Mouse (Mus musculus) retina, adult 2 months (tissue): ENCODE results near the gene Wdfy4.

Experiments used
- DNase-seq: peaks from one replicate; pipeline ENCODE4 v3.0.0-alpha.2; 2012; ENCODE audit warnings: low read depth, low spot score

Gene Wdfy4

DNA sequence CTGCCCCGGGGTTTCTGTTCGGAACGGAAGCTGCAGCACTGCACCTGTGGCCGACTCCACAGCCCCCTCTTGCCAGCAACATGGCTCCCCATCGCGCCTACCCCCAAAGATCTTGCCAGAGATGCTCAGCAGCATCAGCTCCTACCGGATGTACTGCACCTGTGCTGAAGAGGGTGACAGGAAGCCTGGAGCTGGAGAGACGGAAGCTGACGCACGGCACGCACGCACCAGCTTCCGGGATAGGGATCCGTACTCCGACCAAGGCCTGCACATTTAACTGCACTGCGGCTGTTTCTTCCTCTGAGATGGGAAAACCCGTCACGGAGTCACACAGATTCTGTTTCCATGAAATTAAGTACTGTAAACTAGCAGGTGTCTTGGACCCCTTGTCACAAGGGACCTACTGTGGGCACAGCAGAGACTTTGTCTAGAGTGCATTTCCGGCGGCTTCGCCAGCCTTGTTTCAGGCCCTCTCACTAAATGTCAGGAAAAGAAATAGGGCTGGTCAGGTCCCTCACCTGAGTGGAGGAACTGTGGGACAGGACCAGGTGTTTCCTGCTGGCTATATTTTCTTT lies 4.6 kb upstream of the Wdfy4 start:
- no peak for DNase-seq

DNA sequence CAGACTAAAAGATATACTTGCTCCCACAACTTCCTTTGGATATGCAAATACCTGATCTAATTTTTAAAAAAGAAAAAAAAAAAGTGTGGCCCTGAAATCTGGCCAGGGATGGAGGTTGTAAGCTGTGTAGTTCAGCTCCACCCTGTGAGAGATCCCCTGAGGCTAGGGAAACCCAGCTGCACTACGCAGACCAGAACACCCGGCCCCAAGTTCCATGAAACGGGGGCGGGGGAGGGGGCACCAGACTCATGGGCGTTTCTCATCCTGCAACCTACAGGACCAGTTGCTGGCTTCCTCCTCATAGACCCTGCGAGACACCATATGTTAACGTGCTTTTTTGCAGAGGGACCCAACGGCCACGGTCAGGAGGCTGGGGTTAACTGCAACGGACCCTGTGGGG lies 3.9 kb upstream of the Wdfy4 start:
- no peak for DNase-seq

DNA sequence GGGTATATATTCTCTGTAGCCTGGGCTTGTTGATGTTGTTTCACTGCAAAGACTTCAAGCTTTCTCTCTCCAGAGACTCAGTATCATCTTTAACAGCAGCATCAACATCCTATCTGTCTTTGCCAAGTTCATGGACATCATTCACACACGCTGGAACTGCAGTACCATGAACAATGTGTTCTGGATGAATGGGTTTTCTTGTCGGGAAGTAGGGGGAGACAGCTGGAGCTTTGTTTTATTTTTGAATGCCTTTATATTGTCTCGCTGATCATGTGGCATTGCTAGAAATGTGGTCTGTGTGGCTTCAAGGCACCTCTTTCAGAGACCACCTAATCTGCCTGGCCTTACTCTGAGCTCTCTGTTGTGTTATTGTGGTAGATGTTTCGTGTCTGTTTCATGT lies 1.9 kb upstream of the Wdfy4 start:
- DNase-seq = no peak

DNA sequence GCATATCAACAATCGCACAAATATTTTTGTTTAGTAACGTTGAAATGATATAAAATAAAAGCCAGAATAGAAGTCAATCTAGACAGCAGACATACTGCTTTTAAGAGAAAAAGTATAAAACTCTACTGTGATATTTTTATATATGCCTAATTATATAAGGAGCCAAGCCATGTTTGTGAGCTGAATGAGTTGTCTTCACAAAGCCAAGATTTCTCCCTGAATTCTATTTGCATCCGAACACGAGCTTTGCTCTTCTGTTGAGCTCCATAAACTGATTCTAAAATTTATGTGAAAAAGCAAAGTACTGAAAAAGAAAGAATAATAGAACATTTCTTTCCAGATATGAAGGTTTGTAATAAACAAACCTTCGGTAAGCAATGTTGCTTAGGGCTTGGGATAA lies 5.2 kb downstream of the Wdfy4 start:
- DNase-seq = no peak

DNA sequence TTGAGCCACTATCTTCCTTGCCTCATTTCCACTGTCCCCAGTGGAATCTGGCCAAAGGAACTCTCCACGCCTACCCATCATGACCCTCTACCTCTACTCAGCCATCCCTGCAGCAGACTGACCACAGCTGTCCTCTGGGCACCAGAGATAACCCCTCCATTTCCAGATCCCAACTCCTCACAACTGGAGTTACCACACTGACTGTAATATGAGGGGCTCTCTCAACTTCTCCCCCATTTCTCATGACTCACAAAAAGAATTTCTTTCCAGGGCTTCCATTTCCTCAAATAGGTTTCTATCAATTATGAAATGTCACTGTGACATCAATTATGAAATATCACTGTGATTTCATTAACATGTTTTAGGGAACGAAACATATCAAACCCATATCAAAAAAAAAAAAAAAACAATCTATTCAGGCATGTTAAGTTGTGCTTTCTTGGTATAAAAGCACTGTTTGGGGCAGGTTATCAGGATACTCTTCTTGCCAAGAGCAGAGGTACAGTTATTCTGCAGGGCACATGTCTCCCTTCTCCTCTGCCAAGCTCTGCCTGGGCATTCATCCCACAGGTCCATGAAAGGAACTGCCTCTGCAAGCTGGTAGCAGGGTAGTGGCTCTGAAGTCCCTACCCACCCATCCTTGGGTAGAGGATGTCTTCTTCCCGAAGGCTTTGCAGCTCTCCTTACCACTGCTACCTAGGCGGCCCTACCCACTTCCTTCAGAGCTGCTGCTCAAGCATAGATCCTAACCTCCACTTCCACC lies 10.1 kb downstream of the Wdfy4 start:
- no peak for DNase-seq

DNA sequence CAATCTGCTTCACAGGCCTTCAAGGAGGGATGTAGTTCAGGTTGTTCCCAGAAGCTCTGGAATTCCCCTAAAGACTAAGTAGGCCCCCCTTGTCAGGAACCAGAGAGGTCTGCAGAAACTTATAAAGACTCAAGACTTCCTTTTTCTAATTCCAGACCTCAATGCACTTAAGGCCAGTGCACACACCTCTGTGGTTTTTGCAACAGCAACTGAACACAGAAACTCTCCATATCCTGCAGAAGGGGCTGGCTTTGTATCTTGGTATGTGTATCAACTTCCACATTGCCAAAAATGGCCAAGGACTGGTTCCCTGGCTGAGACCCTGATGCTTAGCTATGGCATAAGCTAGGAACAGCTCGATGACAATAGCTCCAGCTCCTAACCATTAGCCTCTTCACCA lies 13.4 kb downstream of the Wdfy4 start:
- DNase-seq = no peak

DNA sequence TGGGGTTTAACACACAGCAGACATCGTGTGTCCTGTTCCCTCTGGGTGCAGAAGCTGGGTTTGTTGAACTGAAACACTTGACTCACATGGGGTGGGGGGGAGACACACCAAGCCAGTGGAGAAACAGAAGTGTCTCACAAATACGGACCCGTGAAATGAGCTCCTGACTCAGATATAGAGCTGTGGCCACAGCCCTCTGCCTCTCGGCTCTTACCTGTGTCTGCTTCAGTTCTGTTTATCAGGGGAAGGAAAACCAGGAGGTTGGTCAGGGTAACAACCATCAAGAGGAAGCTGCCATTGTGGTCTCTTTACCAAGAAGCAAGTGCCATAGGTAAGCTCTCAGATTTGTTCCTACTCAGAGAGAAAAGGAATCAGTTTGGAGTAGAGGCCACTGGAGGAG lies 16.6 kb downstream of the Wdfy4 start:
- no peak for DNase-seq

DNA sequence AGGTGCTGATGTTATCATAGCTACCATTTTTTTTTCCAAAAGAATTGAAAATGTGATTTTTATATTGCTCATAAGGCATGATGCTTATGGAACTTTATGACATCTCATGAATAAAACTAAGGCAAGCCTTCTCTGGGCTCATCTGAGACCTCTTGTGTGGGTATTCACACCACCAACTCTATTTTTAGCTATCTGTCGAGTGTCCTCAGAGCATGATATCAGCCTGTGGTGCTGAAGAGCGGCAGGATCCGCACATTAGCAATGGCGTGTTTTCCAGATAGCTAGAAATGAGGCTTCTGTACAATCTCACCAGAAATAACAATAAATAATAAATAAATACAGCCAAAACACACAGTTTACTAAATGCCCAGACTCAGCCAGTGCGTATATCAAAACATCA lies 23.1 kb downstream of the Wdfy4 start:
- DNase-seq = no peak

DNA sequence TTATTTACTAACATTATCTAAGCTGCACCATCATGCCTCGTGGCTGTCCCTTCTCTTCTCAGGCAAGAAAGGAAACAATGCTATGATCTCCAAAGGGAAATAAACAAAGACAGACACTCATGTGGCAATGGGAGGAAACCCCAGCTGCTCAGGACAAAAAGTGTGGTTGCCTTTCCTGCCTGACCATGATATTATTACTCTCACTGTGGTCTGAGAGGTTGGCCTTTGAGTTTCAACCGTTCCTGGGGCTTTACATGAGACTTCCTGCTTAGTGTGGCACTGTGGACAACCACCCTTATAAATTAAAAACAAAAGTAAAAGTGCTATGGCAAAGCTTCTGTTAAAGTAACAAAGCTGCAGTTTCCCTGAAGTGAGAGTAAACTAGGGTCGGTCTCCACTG lies 27.0 kb downstream of the Wdfy4 start:
- DNase-seq = no peak

DNA sequence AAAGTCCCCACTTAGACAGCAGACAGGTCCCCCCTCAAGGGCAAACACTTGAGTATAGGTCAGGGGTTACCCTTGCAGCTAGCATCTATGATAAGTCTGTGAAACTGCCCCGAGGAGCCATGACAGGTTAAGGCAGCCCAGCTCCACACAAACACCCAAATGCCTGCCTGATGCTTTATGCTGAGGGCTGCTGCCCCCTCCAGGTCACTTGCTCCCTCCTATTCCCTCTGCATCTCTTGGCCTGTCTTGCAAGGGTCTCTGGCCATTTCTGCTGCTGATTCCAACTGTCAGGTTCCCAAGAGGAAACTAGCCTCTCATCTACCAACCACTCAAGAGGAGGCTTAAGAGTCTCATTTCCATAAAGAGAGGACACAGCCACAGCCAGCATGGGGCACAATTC lies 32.4 kb downstream of the Wdfy4 start:
- DNase-seq = no peak

DNA sequence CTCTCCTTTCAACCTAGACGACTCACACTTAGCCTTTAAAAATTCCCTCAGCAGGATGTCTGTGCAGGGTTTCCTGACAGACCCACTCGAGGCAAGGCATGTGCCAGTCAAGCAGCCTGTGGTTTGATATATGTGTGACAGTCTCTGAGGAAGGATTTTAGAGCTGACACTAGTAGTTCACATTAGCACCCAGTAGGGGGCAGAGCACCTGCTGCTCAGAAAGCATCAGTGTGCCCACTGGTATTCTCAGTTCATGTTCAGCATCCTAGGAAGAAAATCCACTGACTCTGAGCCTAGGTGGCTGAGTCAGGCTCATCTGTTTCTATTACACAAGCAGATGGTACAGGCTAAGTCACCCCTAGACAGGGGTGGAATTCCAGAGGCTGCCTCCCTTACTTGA lies 39.0 kb downstream of the Wdfy4 start:
- no peak for DNase-seq

DNA sequence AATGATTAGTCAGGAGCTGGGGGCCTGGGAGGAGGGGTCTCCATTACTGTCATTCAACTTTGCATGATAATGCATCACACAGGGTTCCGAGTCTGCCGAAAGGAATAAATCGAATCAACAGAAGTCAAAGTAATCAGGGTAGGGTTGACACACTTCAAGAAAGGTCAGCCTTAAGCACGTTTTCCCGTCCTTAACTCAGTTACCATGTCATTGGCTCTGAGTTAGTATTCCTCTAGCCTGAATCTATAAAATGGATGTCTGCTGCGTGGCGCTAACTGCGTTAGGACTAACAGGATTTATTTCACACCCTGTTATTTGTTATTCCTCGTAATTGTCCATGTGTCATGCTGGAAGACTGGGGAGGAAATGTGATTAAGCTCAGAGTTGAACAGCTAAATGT lies 48.5 kb downstream of the Wdfy4 start:
- no peak for DNase-seq

DNA sequence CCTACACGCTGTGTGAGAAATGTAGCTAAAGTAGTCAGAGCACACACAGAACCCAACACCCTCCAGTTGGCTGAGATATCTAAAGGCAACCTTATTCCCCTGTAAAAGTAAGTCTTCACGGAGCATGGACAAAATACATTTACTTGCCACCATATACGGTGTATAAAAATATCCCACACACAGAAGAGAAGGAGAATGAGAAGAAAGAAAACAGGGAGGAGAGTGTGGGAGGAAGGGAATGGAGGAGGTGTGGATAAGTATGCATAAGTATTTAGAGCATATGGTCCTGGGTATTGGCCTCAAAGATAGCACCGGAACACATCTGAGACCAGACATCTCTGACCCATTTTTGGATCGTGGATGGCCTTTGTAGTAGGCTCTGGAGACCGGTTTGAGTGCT lies 50.1 kb downstream of the Wdfy4 start:
- no peak for DNase-seq

DNA sequence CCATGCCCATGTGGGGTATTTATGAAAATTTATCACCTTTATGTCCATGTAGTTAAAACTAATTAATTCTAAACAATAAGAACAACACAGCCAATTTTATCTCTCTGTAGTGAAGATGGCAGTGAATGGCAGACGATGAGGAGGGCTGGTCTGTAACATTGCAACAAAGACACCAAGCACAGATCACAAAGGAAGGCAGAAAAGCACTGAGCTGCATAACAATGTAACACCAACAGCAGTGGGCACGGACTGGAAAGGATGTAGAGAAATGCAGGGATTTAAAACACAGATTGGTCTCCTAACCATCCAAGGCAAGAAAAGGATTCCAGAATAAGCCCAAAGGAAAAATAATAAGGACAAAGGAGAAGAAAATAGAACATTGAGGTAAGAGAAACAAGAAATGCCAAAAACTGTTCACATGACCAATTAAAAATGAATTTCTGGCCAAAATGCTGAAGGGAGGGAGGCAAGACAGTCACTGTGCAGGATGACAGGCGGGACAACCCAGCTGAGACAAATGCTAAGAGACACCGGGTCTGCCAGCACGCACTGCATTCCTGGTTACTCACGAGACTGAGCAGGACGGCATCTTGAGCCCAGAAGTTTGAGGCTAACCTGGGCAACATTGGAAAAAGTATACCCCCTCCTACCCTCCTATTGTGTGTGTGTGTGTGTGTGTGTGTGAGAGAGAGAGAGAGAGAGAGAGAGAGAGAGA lies 54.1 kb downstream of the Wdfy4 start:
- DNase-seq = no peak

DNA sequence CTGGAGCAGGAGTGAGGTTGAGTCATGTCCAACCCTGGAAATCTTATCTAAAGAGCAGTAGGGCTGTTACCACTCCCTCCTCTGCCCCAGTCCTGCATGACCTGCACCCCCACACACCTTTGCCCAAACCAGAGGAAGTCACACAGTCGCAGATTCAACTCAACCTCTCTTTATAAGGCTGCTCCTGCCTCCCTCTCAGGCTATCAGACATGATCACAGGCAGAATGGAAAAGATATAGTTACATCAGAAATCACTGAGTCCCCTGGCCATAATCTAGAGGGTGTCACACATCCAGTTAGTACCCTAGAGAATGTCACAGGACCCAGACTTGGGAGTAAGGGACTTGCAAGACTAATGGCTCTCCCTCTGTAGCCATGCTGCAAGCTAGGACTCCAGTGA lies 68.7 kb downstream of the Wdfy4 start:
- DNase-seq = no peak

DNA sequence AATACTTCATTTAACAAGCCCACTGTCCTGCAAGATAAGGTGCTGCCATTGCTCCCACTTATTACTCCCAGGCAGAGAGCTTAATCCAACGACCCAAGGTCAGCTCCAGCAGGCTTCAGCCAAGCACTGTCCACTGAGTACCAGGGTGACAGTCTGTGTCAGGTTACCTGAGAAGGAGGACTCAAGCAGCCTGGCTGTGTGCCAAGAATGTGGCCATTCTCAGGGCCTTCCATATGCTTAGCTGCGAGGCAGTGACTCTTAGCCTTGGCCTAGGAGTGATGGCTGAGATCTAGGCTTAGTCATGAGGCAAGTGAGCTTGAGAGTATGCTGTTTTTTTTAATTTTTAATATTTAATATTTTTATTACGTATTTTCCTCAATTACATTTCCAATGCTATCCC lies 80.5 kb downstream of the Wdfy4 start:
- no peak for DNase-seq

DNA sequence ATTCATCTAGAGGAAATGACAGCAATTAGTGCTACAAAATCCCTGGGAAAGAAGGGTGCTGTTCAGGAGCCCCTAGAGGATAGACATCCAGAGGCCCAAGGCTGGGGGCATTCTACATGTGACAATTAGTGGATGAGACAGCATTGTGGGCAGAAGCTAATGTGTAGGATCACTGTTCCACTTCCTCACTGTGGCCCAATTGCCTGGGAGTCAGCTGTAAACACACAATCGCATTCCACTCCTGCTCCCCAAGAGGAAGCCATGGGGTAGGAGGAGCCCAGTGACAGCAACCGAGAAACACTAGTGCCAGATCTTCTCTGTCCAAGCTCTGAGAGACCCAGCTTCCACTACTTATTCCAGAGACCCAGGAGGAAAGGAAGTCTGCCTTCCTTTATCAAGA lies 83.7 kb downstream of the Wdfy4 start:
- DNase-seq = no peak

DNA sequence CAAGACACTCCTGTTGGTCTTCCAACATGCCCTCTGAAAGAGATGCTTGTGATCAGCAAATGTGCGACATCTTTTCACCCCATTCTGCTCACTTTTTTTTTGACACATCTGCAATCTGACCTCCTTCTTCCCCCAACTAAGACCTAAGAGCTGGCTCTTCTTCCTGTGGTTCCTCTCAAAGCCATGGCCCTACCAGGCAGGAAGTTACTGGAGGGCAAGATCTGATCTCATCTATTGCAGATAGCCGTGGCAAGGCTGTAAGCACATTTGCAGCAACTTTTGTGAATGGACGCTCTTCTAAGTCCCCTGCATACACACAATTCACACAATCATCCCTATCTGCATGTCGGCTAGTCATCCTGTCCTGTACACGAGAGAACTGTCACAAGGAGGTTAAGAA lies 85.4 kb downstream of the Wdfy4 start:
- no peak for DNase-seq

DNA sequence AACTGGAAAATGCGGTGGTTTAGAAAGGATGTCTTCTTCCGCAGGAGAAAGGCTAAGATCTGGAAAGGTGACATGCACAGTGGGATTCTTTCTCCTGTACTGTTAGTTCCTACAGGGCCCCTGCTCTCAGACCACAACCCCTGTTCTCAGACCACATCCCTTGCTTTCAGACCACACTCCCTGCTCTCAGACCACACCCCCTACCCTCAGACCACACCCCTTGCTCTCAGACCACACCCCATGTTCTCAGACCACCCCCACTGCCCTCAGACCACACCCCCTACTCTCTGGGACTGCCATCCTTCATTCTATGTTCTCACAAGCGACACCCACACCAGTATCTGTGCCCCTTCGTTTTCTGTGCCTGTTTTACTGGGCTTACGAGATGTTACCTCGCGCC lies 86.2 kb downstream of the Wdfy4 start:
- no peak for DNase-seq

DNA sequence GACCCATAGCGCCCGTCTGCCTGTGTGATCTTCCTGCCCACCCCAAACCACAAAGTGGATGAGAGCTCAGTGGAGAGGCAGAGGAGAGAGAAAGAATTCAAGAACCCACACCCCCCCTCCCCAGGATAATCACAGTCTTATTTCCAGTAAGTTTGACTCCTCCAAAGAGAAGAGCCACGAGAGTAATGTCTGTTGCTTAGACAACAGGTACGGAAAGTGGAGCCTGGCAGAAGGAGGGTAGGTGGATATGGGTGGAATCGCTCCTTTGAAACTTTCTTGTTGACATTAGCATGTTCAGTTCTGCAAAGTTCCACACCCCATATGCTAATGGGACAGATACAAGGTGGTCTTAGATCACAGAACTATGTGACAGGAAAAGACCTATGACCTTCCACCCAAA lies 88.8 kb downstream of the Wdfy4 start:
- no peak for DNase-seq

DNA sequence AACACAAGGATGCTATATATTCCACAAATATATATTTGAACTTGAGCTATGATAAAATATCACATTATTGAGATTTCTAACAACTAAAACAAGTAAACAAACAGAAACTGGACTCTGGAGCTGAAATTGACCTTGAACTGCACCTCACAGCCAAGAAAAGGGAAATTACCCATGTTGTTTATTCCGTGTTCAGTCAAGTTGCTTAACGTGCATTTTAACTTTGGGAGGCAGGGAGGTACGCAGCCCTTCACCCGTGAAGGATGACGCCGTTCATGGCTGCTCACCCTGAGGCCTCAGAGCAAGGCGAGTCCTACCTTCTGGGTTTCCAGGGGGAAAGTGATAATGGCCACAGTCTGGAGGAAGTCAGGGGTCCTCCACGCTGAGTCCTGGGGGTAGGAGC lies 102.0 kb downstream of the Wdfy4 start:
- no peak for DNase-seq

DNA sequence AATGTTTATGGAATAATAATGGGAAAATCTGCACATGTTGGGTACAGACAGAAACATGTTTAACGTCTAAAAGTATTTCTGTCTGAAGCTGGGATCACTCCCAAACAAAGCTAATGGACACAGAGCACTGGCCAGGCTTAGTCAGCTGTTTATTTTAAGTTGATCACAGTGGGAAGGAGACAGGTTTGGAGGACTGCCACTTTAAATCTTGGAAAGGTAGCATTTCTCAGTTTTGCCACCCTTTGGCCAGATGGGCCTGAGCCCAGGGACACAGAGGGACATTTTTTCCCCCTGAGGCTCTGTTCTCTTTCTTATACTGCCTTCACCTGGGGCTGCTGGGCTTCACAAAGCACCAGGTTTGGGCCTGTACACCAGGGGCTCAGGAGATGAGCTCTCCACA lies 103.0 kb downstream of the Wdfy4 start:
- no peak for DNase-seq

DNA sequence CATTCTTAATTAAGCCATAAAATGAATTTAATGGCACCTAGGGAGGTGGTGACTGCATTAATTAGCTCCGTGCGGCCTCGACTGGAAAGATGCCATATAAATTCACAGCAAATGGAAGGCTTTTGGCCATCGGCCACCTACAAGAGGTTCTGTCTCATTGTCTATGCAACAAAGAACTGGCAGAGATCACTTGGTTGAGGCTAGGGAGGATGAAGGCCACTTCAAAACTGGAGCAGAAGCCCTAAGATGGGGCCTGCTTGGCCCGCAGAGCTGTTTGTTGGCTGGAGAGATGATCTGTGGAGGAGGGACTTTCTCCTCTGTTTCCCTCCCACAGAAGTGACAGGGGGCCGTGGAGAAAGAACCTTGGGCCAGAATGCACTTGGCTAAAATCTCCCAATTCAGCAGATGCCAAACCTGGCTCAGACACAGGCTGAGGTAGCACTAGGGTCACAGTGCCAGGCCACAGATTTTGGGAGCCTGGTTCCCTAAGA lies 103.9 kb downstream of the Wdfy4 start:
- DNase-seq = no peak
